Mouse (Mus musculus) CH12.LX (cell line): ENCODE measurements around the gene Uhrf1bp1. TPM values are rescaled to one million over a fixed set of nuclear protein-coding genes. Genes with fewer than 3 reads are reported as not detected.

Source experiments
- DNase-seq: peaks from one replicate; pipeline ENCODE4 v3.0.0-alpha.2; 2013; ENCODE audit errors: extremely low read depth
- H3K27ac ChIP-seq: 2 replicates; pipeline ENCODE4 v1.5.1; 2012; ENCODE audit warnings: low read depth, mild to moderate bottlenecking, control low read depth, moderate library complexity; ENCODE audit not compliant: insufficient read depth
- H3K27me3 ChIP-seq: replicated peaks from 2 replicates; pipeline ENCODE3; 2012; ENCODE audit warnings: inconsistent platforms
- H3K36me3 ChIP-seq, 2 experiments: replicated peaks in 1 of 2; 2 replicates each; pipeline versions ENCODE3 to v1.6.1; 2012; ENCODE audit warnings: inconsistent platforms in 1 of 2, low read length in 1 of 2, mild to moderate bottlenecking in 1 of 2, mixed read lengths in 1 of 2, moderate library complexity in 1 of 2; ENCODE audit not compliant: control insufficient read depth in 1 of 2, insufficient read depth in 1 of 2
- H3K4me1 ChIP-seq, 2 experiments: 2 replicates each; pipeline ENCODE4 v1.6.1; 2012; ENCODE audit warnings: inconsistent platforms in 1 of 2, moderate library complexity in 1 of 2; ENCODE audit not compliant: insufficient read depth in 2 of 2, control insufficient read depth in 1 of 2
- H3K4me2 ChIP-seq: 2 replicates; pipeline ENCODE4 v1.6.1; 2012; ENCODE audit warnings: low read depth, mild to moderate bottlenecking, control low read depth; ENCODE audit not compliant: poor library complexity, insufficient read depth, severe bottlenecking
- H3K4me3 ChIP-seq, 3 experiments: fragments of 150-350 bp in 1 of 3; sonication (generic) in 1 of 3; replicated peaks in 1 of 3; 2 replicates each; pipeline versions ENCODE3 to v1.5.1; 2011 to 2012; ENCODE audit warnings: low read depth in 2 of 3, low read length in 2 of 3, mild to moderate bottlenecking in 2 of 3, moderate library complexity in 2 of 3, control low read depth in 1 of 3, improper control_type of control experiment in 1 of 3, inconsistent platforms in 1 of 3, mixed read lengths in 1 of 3; ENCODE audit not compliant: poor library complexity in 1 of 3
- H3K79me2 ChIP-seq: replicated peaks from 2 replicates; pipeline ENCODE4 v1.6.1; 2012; ENCODE audit warnings: mild to moderate bottlenecking, moderate library complexity; ENCODE audit not compliant: control insufficient read depth, poor library complexity, insufficient read depth, severe bottlenecking; ENCODE audit errors: extremely low read depth
- H3K9ac ChIP-seq: 2 replicates; pipeline ENCODE4 v1.6.1; 2012; ENCODE audit warnings: low read depth, mild to moderate bottlenecking, control low read depth, moderate library complexity; ENCODE audit not compliant: insufficient read depth
- H3K9me3 ChIP-seq: replicated peaks from 2 replicates; pipeline ENCODE3; 2012; ENCODE audit warnings: low read length, inconsistent platforms, mixed read lengths
- BHLHE40 ChIP-seq: IDR thresholded peaks from 2 replicates; pipeline ENCODE4 v1.6.1; 2011; ENCODE audit warnings: mild to moderate bottlenecking, low read depth, low read length, improper control_type of control experiment
- CHD1 ChIP-seq: IDR thresholded peaks from 2 replicates; pipeline ENCODE4 v1.6.1; 2012; ENCODE audit warnings: low read depth, low read length, improper control_type of control experiment, inconsistent platforms
- CHD2 ChIP-seq: IDR thresholded peaks from 2 replicates; pipeline ENCODE4 v1.6.1; 2011; ENCODE audit warnings: low read length, improper control_type of control experiment
- CTCF ChIP-seq, 2 experiments: IDR thresholded peaks in 1 of 2; conservative IDR thresholded peaks in 1 of 2; 2 replicates each; pipeline ENCODE4 v1.5.1; 2011 to 2012; ENCODE audit warnings: low read depth in 2 of 2, low read length in 2 of 2, improper control_type of control experiment in 1 of 2, inconsistent platforms in 1 of 2, mild to moderate bottlenecking in 1 of 2, moderate library complexity in 1 of 2
- E2F4 ChIP-seq: IDR thresholded peaks from 2 replicates; pipeline ENCODE4 v1.6.1; 2011; ENCODE audit warnings: low read depth, low read length, improper control_type of control experiment; ENCODE audit not compliant: insufficient replicate concordance
- ELF1 ChIP-seq: IDR thresholded peaks from 2 replicates; pipeline ENCODE4 v1.6.1; 2014; ENCODE audit warnings: low read depth, mild to moderate bottlenecking, inconsistent platforms, low read length, improper control_type of control experiment
- EP300 ChIP-seq: IDR thresholded peaks from 2 replicates; pipeline ENCODE4 v1.6.1; 2011; ENCODE audit warnings: low read length, improper control_type of control experiment
- ETS1 ChIP-seq: conservative IDR thresholded peaks from 2 replicates; pipeline ENCODE4 v1.6.1; 2012; ENCODE audit warnings: low read depth, mild to moderate bottlenecking, inconsistent platforms, low read length, improper control_type of control experiment, moderate library complexity
- GABPA ChIP-seq: IDR thresholded peaks from 2 replicates; pipeline ENCODE4 v1.6.1; 2012; ENCODE audit warnings: low read depth, low read length, improper control_type of control experiment, inconsistent platforms; ENCODE audit not compliant: insufficient replicate concordance
- HCFC1 ChIP-seq: IDR thresholded peaks from 2 replicates; pipeline ENCODE4 v1.6.1; 2012; ENCODE audit warnings: low read depth, mild to moderate bottlenecking, inconsistent platforms, low read length, improper control_type of control experiment
- IRF4 ChIP-seq: IDR thresholded peaks from 2 replicates; pipeline ENCODE4 v1.6.1; 2014; ENCODE audit warnings: low read depth, mild to moderate bottlenecking, inconsistent platforms, low read length, improper control_type of control experiment
- JUN ChIP-seq: IDR thresholded peaks from 2 replicates; pipeline ENCODE4 v1.6.1; 2011; ENCODE audit warnings: low read depth, mild to moderate bottlenecking, low read length, improper control_type of control experiment, moderate library complexity; ENCODE audit not compliant: insufficient read depth
- JUND ChIP-seq: conservative IDR thresholded peaks from 2 replicates; pipeline ENCODE4 v1.6.1; 2011; ENCODE audit warnings: low read depth, low read length, improper control_type of control experiment
- KAT2A ChIP-seq: IDR thresholded peaks from 2 replicates; pipeline ENCODE4 v1.6.1; 2012; ENCODE audit warnings: low read length, improper control_type of control experiment, inconsistent platforms; ENCODE audit not compliant: insufficient replicate concordance
- MAFK ChIP-seq: IDR thresholded peaks from 2 replicates; pipeline ENCODE4 v1.6.1; 2011; ENCODE audit warnings: low read length, improper control_type of control experiment; ENCODE audit not compliant: insufficient replicate concordance
- MAX ChIP-seq: IDR thresholded peaks from 2 replicates; pipeline ENCODE4 v1.6.1; 2011; ENCODE audit warnings: low read length, improper control_type of control experiment
- MAZ ChIP-seq: IDR thresholded peaks from 2 replicates; pipeline ENCODE4 v1.6.1; 2012; ENCODE audit warnings: low read depth, mild to moderate bottlenecking, inconsistent platforms, low read length, improper control_type of control experiment, moderate library complexity
- MEF2A ChIP-seq: IDR thresholded peaks from 2 replicates; pipeline ENCODE4 v1.6.1; 2014; ENCODE audit warnings: low read depth, mild to moderate bottlenecking, inconsistent platforms, low read length, improper control_type of control experiment, borderline replicate concordance
- MXI1 ChIP-seq: IDR thresholded peaks from 2 replicates; pipeline ENCODE4 v1.6.1; 2011; ENCODE audit warnings: mild to moderate bottlenecking, low read depth, low read length, improper control_type of control experiment
- MYC ChIP-seq: IDR thresholded peaks from 2 replicates; pipeline ENCODE4 v1.6.1; 2011; ENCODE audit warnings: low read depth, mild to moderate bottlenecking, improper control_type of control experiment, low read length
- NELFE ChIP-seq: IDR thresholded peaks from 2 replicates; pipeline ENCODE4 v1.6.1; 2011; ENCODE audit warnings: low read depth, low read length, improper control_type of control experiment
- NRF1 ChIP-seq: IDR thresholded peaks from 2 replicates; pipeline ENCODE4 v1.6.1; 2014; ENCODE audit warnings: low read depth, mild to moderate bottlenecking, inconsistent platforms, low read length, improper control_type of control experiment, moderate library complexity
- PAX5 ChIP-seq: IDR thresholded peaks from 2 replicates; pipeline ENCODE4 v1.6.1; 2012; ENCODE audit warnings: low read length, inconsistent platforms, mixed read lengths
- POLR2A ChIP-seq: IDR thresholded peaks from 2 replicates; pipeline ENCODE4 v1.6.1; 2011; ENCODE audit warnings: low read depth, mild to moderate bottlenecking, improper control_type of control experiment, low read length
- POLR2AphosphoS2 ChIP-seq: IDR thresholded peaks from 2 replicates; pipeline ENCODE4 v1.6.1; 2011; ENCODE audit warnings: low read depth, low read length, improper control_type of control experiment
- RAD21 ChIP-seq: IDR thresholded peaks from 2 replicates; pipeline ENCODE4 v1.6.1; 2011; ENCODE audit warnings: low read depth, mild to moderate bottlenecking, low read length, improper control_type of control experiment, moderate library complexity
- RCOR1 ChIP-seq: conservative IDR thresholded peaks from 2 replicates; pipeline ENCODE4 v1.6.1; 2012; ENCODE audit warnings: low read depth, mild to moderate bottlenecking, inconsistent platforms, low read length, improper control_type of control experiment
- SIN3A ChIP-seq: IDR thresholded peaks from 2 replicates; pipeline ENCODE4 v1.6.1; 2012; ENCODE audit warnings: low read length, improper control_type of control experiment, inconsistent platforms
- SMC3 ChIP-seq: IDR thresholded peaks from 2 replicates; pipeline ENCODE4 v1.6.1; 2011; ENCODE audit warnings: low read depth, low read length, improper control_type of control experiment
- TBP ChIP-seq: conservative IDR thresholded peaks from 2 replicates; pipeline ENCODE4 v1.6.1; 2011; ENCODE audit warnings: low read depth, low read length, improper control_type of control experiment
- TCF12 ChIP-seq: IDR thresholded peaks from 2 replicates; pipeline ENCODE4 v1.6.1; 2014; ENCODE audit warnings: low read depth, mild to moderate bottlenecking, inconsistent platforms, low read length, improper control_type of control experiment
- UBTF ChIP-seq: IDR thresholded peaks from 2 replicates; pipeline ENCODE4 v1.6.1; 2012; ENCODE audit warnings: low read depth, mild to moderate bottlenecking, inconsistent platforms, low read length, improper control_type of control experiment, moderate library complexity
- USF1 ChIP-seq: IDR thresholded peaks from 2 replicates; pipeline ENCODE4 v1.6.1; 2014; ENCODE audit warnings: low read depth, mild to moderate bottlenecking, inconsistent platforms, low read length, improper control_type of control experiment
- USF2 ChIP-seq: conservative IDR thresholded peaks from 2 replicates; pipeline ENCODE4 v1.6.1; 2011; ENCODE audit warnings: low read depth, low read length, improper control_type of control experiment
- ZC3H11A ChIP-seq: IDR thresholded peaks from 2 replicates; pipeline ENCODE4 v1.6.1; 2012; ENCODE audit warnings: low read depth, mild to moderate bottlenecking, inconsistent platforms, low read length, improper control_type of control experiment
- ZKSCAN1 ChIP-seq: IDR thresholded peaks from 2 replicates; pipeline ENCODE4 v1.6.1; 2012; ENCODE audit warnings: low read depth, inconsistent platforms, low read length, improper control_type of control experiment, borderline replicate concordance
- ZMIZ1 ChIP-seq: IDR thresholded peaks from 2 replicates; pipeline ENCODE4 v1.6.1; 2012; ENCODE audit warnings: low read depth, mild to moderate bottlenecking, inconsistent platforms, low read length, improper control_type of control experiment
- ZNF384 ChIP-seq: IDR thresholded peaks from 2 replicates; pipeline ENCODE4 v1.6.1; 2012; ENCODE audit warnings: low read depth, low read length, improper control_type of control experiment, inconsistent platforms
- dilution Hi-C: fragments of 300-500 bp; cut with MboI; formaldehyde crosslinking; loops from 2 replicates; pipeline ENCODE4 v1.14.3; 2020; ENCODE audit warnings: low sequenced_read_pairs; ENCODE audit not compliant: extremely low pct_unique_long_range_greater_than_20kb, extremely low pct_ligation_motif_present
- in situ Hi-C: fragments of 300-500 bp; cut with MboI; formaldehyde crosslinking; loops from 3 replicates; pipeline ENCODE4 v1.14.3; 2019; ENCODE audit warnings: low sequenced_read_pairs, low pct_ligation_motif_present, low pct_unique_long_range_greater_than_20kb, mixed read lengths
- polyA plus RNA-seq: library from polyadenylated mRNA; unstranded; fragments of >175 nt; gene quantifications from 2 replicates; pipeline ENCODE4 v1.2.1, GENCODE M21; 2012; ENCODE audit warnings: low read depth; ENCODE audit not compliant: insufficient read length
- total RNA-seq, 2 experiments: library from RNA; depleted of rRNA; stranded (reverse); fragments of 300-350 nt in 1 of 2; fragments of >200 nt in 1 of 2; gene quantifications; 2 replicates each; pipeline ENCODE4 v1.2.3; 2012 to 2014

Gene Uhrf1bp1
- total and polyA plus RNA-seq, 3 experiments = 6.0 to 13.6 (median 13.1) TPM

DNA sequence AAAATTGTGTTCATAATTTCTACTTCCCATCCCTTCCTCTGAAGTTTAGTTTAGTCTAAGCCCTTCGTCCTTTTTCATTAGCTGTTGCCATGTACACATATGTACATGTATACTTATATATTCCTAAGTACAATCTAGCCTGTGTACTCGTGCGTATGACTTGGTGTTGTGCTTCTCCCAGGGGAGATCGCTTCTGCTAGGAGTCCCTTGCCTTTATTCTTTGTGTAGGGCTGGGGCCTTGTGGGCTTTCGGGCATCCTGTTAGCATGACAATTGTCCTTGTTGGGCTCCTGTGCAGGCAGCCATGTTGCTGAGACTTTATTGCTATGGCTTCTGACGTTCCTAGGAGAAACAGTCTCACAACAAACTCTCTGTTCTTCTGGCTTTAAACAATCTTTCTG is 28.7 kb upstream of the Uhrf1bp1 start:
- H3K27ac ChIP-seq = peak overlapping the region; percentile 89
- dilution Hi-C loops (no loop called here), in situ Hi-C loops (no loop called here)
- H3K27me3 ChIP-seq = no peaks in the 10 kb centered on the region
- H3K9ac ChIP-seq = peak overlapping the region; percentile 57
- TF ChIP-seq CHD2 (no peak), TCF12 (peak; percentile 34; the same call in 1 of the 2 replicates), ZNF384 (no peak), USF1 (no peak), UBTF (no peak), JUND (no peak), ZMIZ1 (peak; percentile 33; the same call in 1 of the 2 replicates), ZKSCAN1 (no peak), USF2 (no peak), CTCF (conservative IDR thresholded peaks at IDR 0.05 in 1 of 2, IDR thresholded peaks at IDR 0.05 in 1 of 2; ENCODE audit: low read depth in 2 of 2, low read length in 2 of 2) (no peak), SIN3A (peak; percentile 49; the same call in 1 of the 2 replicates), GABPA (no peak), MYC (0 out of 2 replicates have a peak, but pooled peaks have one; percentile 18), MEF2A (no peak), POLR2AphosphoS2 (no peak), EP300 (no peak), MAFK (no peak), POLR2A (no peak), NELFE (no peak), JUN (no peak), ETS1 (no peak), RAD21 (no peak), NRF1 (0 out of 2 replicates have a peak, but pooled peaks have one; percentile 17), RCOR1 (no peak), BHLHE40 (peak; percentile 67), HCFC1 (peak; percentile 42; the same call in 1 of the 2 replicates), E2F4 (no peak), ZC3H11A (no peak), IRF4 (0 out of 2 replicates have a peak, but pooled peaks have one; percentile 19), PAX5 (no peak), SMC3 (no peak), MAZ (no peak), KAT2A (no peak), TBP (no peak; the same call in 1 of the 2 replicates), CHD1 (peak; percentile 44; the same call in 1 of the 2 replicates), ELF1 (no peak), MAX (no peak), MXI1 (no peak; the same call in 1 of the 2 replicates)
- H3K4me1 ChIP-seq = peaks cover 7 to 25% of the 10 kb centered on the region in 2 experiments; a peak in 3 of 4 replicates
- no peaks in the 10 kb centered on the region for H3K9me3 ChIP-seq
- peak overlapping the region; percentile 35 to 61 (median 47) for H3K4me3 ChIP-seq
- H3K79me2 ChIP-seq = no peaks in the 10 kb centered on the region
- H3K36me3 ChIP-seq = no peaks in the 10 kb centered on the region
- H3K4me2 ChIP-seq = peak overlapping the region; percentile 72
- DNase-seq = peak; percentile 70
